Mouse (Mus musculus) left cerebral cortex, postnatal 14 days (tissue): ENCODE data around the gene Thbs2. TPM values are rescaled to one million over a fixed set of nuclear protein-coding genes. Genes with fewer than 3 reads are reported as not detected.
A peak's percentile ranks its signal among the peaks of the same experiment; 100 is the strongest.
"Not testable (repeated sequence)": the region's sequence is repeated elsewhere in the genome, so short reads cannot be mapped to it uniquely, and the experiment has no call there.

Experiments
- DNase-seq, 2 experiments: peaks; one replicate each; pipeline ENCODE4 v3.0.0; 2021 to 2022; ENCODE audit warnings: low spot score in 2 of 2, mixed read lengths in 1 of 2
- intact Hi-C: fragments of 180-260 bp; cut with DNase I; formaldehyde crosslinking; loops from one replicate; pipeline ENCODE4 v1.15.1; 2025
- total RNA-seq, 2 experiments: library from RNA; stranded (reverse); gene quantifications; 2 replicates each; pipeline ENCODE4 v1.2.3; 2021

Gene Thbs2
- total RNA-seq, 2 experiments from 2014 or later: 6.8 to 8.7 TPM

- DNase-seq: peak; percentile 19 to 40
- intact Hi-C loops: no loop called here
Observed at GRCm38 (mm10) chr17:14647996-14648640, 45.9 kb downstream of the Thbs2 start.

- DNase-seq: no peak
- intact Hi-C loops: no loop called here
Observed at GRCm38 (mm10) chr17:14643996-14644395, 50.0 kb downstream of the Thbs2 start.

- intact Hi-C loops: no loop called here
- DNase-seq: no peak
Observed at GRCm38 (mm10) chr17:14640351-14641115, 53.5 kb downstream of the Thbs2 start.

GRCm38 (mm10) chr17:14635546-14636323, 58.3 kb downstream of the Thbs2 start:
- intact Hi-C loops: no loop called here
- DNase-seq: no peak

GRCm38 (mm10) chr17:14628901-14629300, 65.1 kb downstream of the Thbs2 start:
- intact Hi-C loops: no loop called here
- no peak for DNase-seq

GRCm38 (mm10) chr17:14627828-14628338, 66.2 kb downstream of the Thbs2 start:
- DNase-seq: no peak
- intact Hi-C loops: no loop called here

GRCm38 (mm10) chr17:14624433-14624832, 69.6 kb downstream of the Thbs2 start:
- DNase-seq: no peak
- intact Hi-C loops: no loop called here

- intact Hi-C loops, DNase-seq: not testable (repeated sequence)
Observed at GRCm38 (mm10) chr17:14621006-14621405, 73.0 kb downstream of the Thbs2 start.

GRCm38 (mm10) chr17:14620037-14620436, 74.0 kb downstream of the Thbs2 start:
- intact Hi-C loops: no loop called here

GRCm38 (mm10) chr17:14619038-14619437, 75.0 kb downstream of the Thbs2 start:
- DNase-seq: no peak
- intact Hi-C loops: no loop called here

More at GRCm38 (mm10) chr17:14620037-14620436, 74.0 kb downstream of the Thbs2 start:
- DNase-seq: no peak

Other genes starting within 250 kb of the Thbs2 start
- gene Wdr27, start 248.9 kb upstream of the Thbs2 start, total RNA-seq: 1 to 10 TPM; 3.0 to 3.5 TPM
- 10 to 100 TPM; 17.3 to 20.1 TPM for gene 1600012H06Rik, start 248.9 kb upstream of the Thbs2 start, total RNA-seq